Mouse (Mus musculus): ENCODE measurements around the gene Gnas. TPM values are rescaled to one million over a fixed set of nuclear protein-coding genes. Genes with fewer than 3 reads are reported as not detected.
"Not testable (repeated sequence)": the region's sequence is repeated elsewhere in the genome, so short reads cannot be mapped to it uniquely, and the experiment has no call there.

Gnas gene
- polyA plus RNA-seq, 1 experiment from 2014 or later, result 2,600 TPM

- DNase-seq (ENCODE audit: low spot score) (peak; percentile 87), ATAC-seq (ENCODE audit: low read depth) (peak; percentile 70)
- WGBS, result 13% methylated on average over 7 of the region's 7 CpGs
These were observed 26.9 kb downstream of the Gnas start for GRCm38 (mm10) chr2:174310913-174311514.

GRCm38 (mm10) chr2:174311613-174312012 lies 27.5 kb downstream of the Gnas start:
- no peak overlapping the region for H3K27ac ChIP-seq (replicated peaks; ENCODE audit: low read depth, low read length)
- H3K4me2 ChIP-seq (ENCODE audit: low read depth, low read length), result no peak overlapping the region
- H3K27me3 ChIP-seq (replicated peaks; ENCODE audit: control insufficient read depth, insufficient read depth, low read length), result no peaks in the 10 kb centered on the region
- H3K9ac ChIP-seq (ENCODE audit: low read depth, low read length), result no peak overlapping the region
- 45% methylated on average over 1 of the region's 1 CpGs for WGBS
- ATAC-seq (ENCODE audit: low read depth), result no peak
- no peaks in the 10 kb centered on the region for H3K36me3 ChIP-seq (ENCODE audit: control insufficient read depth, insufficient read depth, low read length)
- no peak for DNase-seq (ENCODE audit: low spot score)
- H3K4me3 ChIP-seq (ENCODE audit: low read depth, low read length), result no peak overlapping the region
- no peaks in the 10 kb centered on the region for H3K9me3 ChIP-seq (ENCODE audit: control insufficient read depth, low read length)
- H3K4me1 ChIP-seq (ENCODE audit: control insufficient read depth, insufficient read depth, low read length), result no peaks in the 10 kb centered on the region; the same call in 1 of the 2 replicates

More at GRCm38 (mm10) chr2:174310913-174311514, 26.9 kb downstream of the Gnas start:
- Histone ChIP-seq H3K4me1 (ENCODE audit: control insufficient read depth, insufficient read depth, low read length) (no peaks in the 10 kb centered on the region; the same call in 1 of the 2 replicates), H3K27me3 (replicated peaks; ENCODE audit: control insufficient read depth, insufficient read depth, low read length) (no peaks in the 10 kb centered on the region), H3K9me3 (ENCODE audit: control insufficient read depth, low read length) (no peaks in the 10 kb centered on the region), H3K4me3 (ENCODE audit: low read depth, low read length) (no peak overlapping the region), H3K27ac (replicated peaks; ENCODE audit: low read depth, low read length) (no peak overlapping the region), H3K36me3 (ENCODE audit: control insufficient read depth, insufficient read depth, low read length) (no peaks in the 10 kb centered on the region), H3K9ac (ENCODE audit: low read depth, low read length) (0 out of 2 replicates have a peak overlapping the region, but pooled peaks have one; percentile 19), H3K4me2 (ENCODE audit: low read depth, low read length) (no peak overlapping the region)

GRCm38 (mm10) chr2:174312118-174312647 lies 28.1 kb downstream of the Gnas start:
- no peaks in the 10 kb centered on the region for H3K9me3 ChIP-seq (ENCODE audit: control insufficient read depth, low read length)
- H3K36me3 ChIP-seq (ENCODE audit: control insufficient read depth, insufficient read depth, low read length), result no peaks in the 10 kb centered on the region
- H3K4me1 ChIP-seq (ENCODE audit: control insufficient read depth, insufficient read depth, low read length), result no peaks in the 10 kb centered on the region; the same call in 1 of the 2 replicates
- H3K4me3 ChIP-seq (ENCODE audit: low read depth, low read length), result no peak overlapping the region
- H3K9ac ChIP-seq (ENCODE audit: low read depth, low read length), result no peak overlapping the region
- no peak overlapping the region for H3K27ac ChIP-seq (replicated peaks; ENCODE audit: low read depth, low read length)
- H3K4me2 ChIP-seq (ENCODE audit: low read depth, low read length), result no peak overlapping the region
- peak; percentile 86 for DNase-seq (ENCODE audit: low spot score)
- no peaks in the 10 kb centered on the region for H3K27me3 ChIP-seq (replicated peaks; ENCODE audit: control insufficient read depth, insufficient read depth, low read length)
- ATAC-seq (ENCODE audit: low read depth), result peak; percentile 64
- 25% methylated on average over 4 of the region's 4 CpGs for WGBS

GRCm38 (mm10) chr2:174312661-174313060 lies 28.5 kb downstream of the Gnas start:
- DNase-seq (ENCODE audit: low spot score), result no peak
- no peaks in the 10 kb centered on the region for H3K9me3 ChIP-seq (ENCODE audit: control insufficient read depth, low read length)
- H3K27ac ChIP-seq (replicated peaks; ENCODE audit: low read depth, low read length), result no peak overlapping the region
- peak; percentile 7; the same call in 1 of the 2 replicates for ATAC-seq (ENCODE audit: low read depth)
- WGBS, result 88% methylated on average over 2 of the region's 2 CpGs
- H3K4me3 ChIP-seq (ENCODE audit: low read depth, low read length), result no peak overlapping the region
- H3K27me3 ChIP-seq (replicated peaks; ENCODE audit: control insufficient read depth, insufficient read depth, low read length), result no peaks in the 10 kb centered on the region
- H3K4me1 ChIP-seq (ENCODE audit: control insufficient read depth, insufficient read depth, low read length), result no peaks in the 10 kb centered on the region; the same call in 1 of the 2 replicates
- H3K36me3 ChIP-seq (ENCODE audit: control insufficient read depth, insufficient read depth, low read length), result no peaks in the 10 kb centered on the region
- no peak overlapping the region for H3K9ac ChIP-seq (ENCODE audit: low read depth, low read length)
- H3K4me2 ChIP-seq (ENCODE audit: low read depth, low read length), result no peak overlapping the region

GRCm38 (mm10) chr2:174315445-174315844 lies 31.3 kb downstream of the Gnas start:
- H3K27ac ChIP-seq (replicated peaks; ENCODE audit: low read depth, low read length); ATAC-seq (ENCODE audit: low read depth); H3K4me3 ChIP-seq (ENCODE audit: low read depth, low read length); H3K27me3 ChIP-seq (replicated peaks; ENCODE audit: control insufficient read depth, insufficient read depth, low read length); DNase-seq (ENCODE audit: low spot score); H3K36me3 ChIP-seq (ENCODE audit: control insufficient read depth, insufficient read depth, low read length); H3K9ac ChIP-seq (ENCODE audit: low read depth, low read length); H3K9me3 ChIP-seq (ENCODE audit: control insufficient read depth, low read length); H3K4me2 ChIP-seq (ENCODE audit: low read depth, low read length); H3K4me1 ChIP-seq (ENCODE audit: control insufficient read depth, insufficient read depth, low read length): not testable (repeated sequence)

- 86% methylated on average over 9 of the region's 9 CpGs for WGBS
- Histone ChIP-seq H3K27me3 (replicated peaks; ENCODE audit: control insufficient read depth, insufficient read depth, low read length) (no peaks in the 10 kb centered on the region), H3K9ac (ENCODE audit: low read depth, low read length) (no peak overlapping the region), H3K36me3 (ENCODE audit: control insufficient read depth, insufficient read depth, low read length) (no peaks in the 10 kb centered on the region), H3K27ac (replicated peaks; ENCODE audit: low read depth, low read length) (no peak overlapping the region), H3K4me3 (ENCODE audit: low read depth, low read length) (no peak overlapping the region), H3K9me3 (ENCODE audit: control insufficient read depth, low read length) (no peaks in the 10 kb centered on the region), H3K4me2 (ENCODE audit: low read depth, low read length) (no peak overlapping the region), H3K4me1 (ENCODE audit: control insufficient read depth, insufficient read depth, low read length) (no peaks in the 10 kb centered on the region; the same call in 1 of the 2 replicates)
- ATAC-seq (ENCODE audit: low read depth), result no peak
- no peak for DNase-seq (ENCODE audit: low spot score)
These were observed 32.5 kb downstream of the Gnas start for GRCm38 (mm10) chr2:174316661-174317060.

GRCm38 (mm10) chr2:174325989-174326388 lies 41.9 kb downstream of the Gnas start:
- peak overlapping the region; percentile 95; the same call in 1 of the 2 replicates for H3K4me3 ChIP-seq (ENCODE audit: low read depth, low read length)
- H3K4me2 ChIP-seq (ENCODE audit: low read depth, low read length), result peak overlapping the region; percentile 58
- ATAC-seq (ENCODE audit: low read depth) (no peak), DNase-seq (ENCODE audit: low spot score) (no peak)
- 46% methylated on average over 4 of the region's 4 CpGs for WGBS
- no peaks in the 10 kb centered on the region for H3K27me3 ChIP-seq (replicated peaks; ENCODE audit: control insufficient read depth, insufficient read depth, low read length)
- no peaks in the 10 kb centered on the region for H3K4me1 ChIP-seq (ENCODE audit: control insufficient read depth, insufficient read depth, low read length)
- H3K27ac ChIP-seq (replicated peaks; ENCODE audit: low read depth, low read length), result no peak overlapping the region; the same call in 1 of the 2 replicates
- H3K9ac ChIP-seq (ENCODE audit: low read depth, low read length), result peak overlapping the region; percentile 100; the same call in 1 of the 2 replicates
- H3K9me3 ChIP-seq (ENCODE audit: control insufficient read depth, low read length), result 0 out of 2 replicates have a peak, but pooled peaks cover 5% of the 10 kb centered on the region
- H3K36me3 ChIP-seq (ENCODE audit: control insufficient read depth, insufficient read depth, low read length), result 0 out of 2 replicates have a peak, but pooled peaks cover 9% of the 10 kb centered on the region

- peak overlapping the region; percentile 58 for H3K4me2 ChIP-seq (ENCODE audit: low read depth, low read length)
- DNase-seq (ENCODE audit: low spot score), result no peak
- no peaks in the 10 kb centered on the region for H3K27me3 ChIP-seq (replicated peaks; ENCODE audit: control insufficient read depth, insufficient read depth, low read length)
- 65% methylated on average over 8 of the region's 8 CpGs for WGBS
- H3K9me3 ChIP-seq (ENCODE audit: control insufficient read depth, low read length), result 0 out of 2 replicates have a peak, but pooled peaks cover 5% of the 10 kb centered on the region
- H3K27ac ChIP-seq (replicated peaks; ENCODE audit: low read depth, low read length), result peak overlapping the region; percentile 5; the same call in 1 of the 2 replicates
- ATAC-seq (ENCODE audit: low read depth), result no peak
- H3K4me1 ChIP-seq (ENCODE audit: control insufficient read depth, insufficient read depth, low read length), result no peaks in the 10 kb centered on the region
- H3K4me3 ChIP-seq (ENCODE audit: low read depth, low read length), result peak overlapping the region; percentile 95
- peak overlapping the region; percentile 100 for H3K9ac ChIP-seq (ENCODE audit: low read depth, low read length)
- H3K36me3 ChIP-seq (ENCODE audit: control insufficient read depth, insufficient read depth, low read length), result 0 out of 2 replicates have a peak, but pooled peaks cover 9% of the 10 kb centered on the region
These were observed 42.4 kb downstream of the Gnas start for GRCm38 (mm10) chr2:174326481-174326880.
